Mouse (Mus musculus): ENCODE data around the gene Dppa3. TPM values are rescaled to one million over a fixed set of nuclear protein-coding genes. Genes with fewer than 3 reads are reported as not detected.

Gene Dppa3
- total and polyA plus RNA-seq, 3 experiments, result not detected

DNA sequence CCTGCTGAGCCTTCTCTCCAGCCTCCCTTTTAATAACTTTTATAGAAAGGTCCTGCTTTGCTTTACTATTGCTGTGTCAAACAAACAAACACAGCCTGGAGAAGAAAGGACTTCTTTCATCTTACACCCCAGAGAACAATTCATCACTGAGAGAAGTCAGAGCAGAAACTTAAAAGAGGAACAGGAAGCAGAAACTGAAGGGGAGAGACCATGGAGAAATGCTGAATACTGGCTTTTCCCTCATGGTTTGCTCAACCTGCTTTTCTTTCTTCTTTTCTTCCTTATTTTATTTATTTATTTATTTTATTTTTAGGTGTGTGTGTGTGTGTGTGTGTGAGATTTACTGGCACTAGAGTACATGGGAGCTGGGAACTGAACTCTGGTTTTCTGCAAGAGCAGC lies 21.9 kb upstream of the Dppa3 start:
- Histone ChIP-seq H3K79me2 (ENCODE audit: control insufficient read depth, insufficient read depth, low read length, poor library complexity) (peaks cover 24% of the 10 kb centered on the region), H3K9ac (ENCODE audit: control insufficient read depth, low read depth, low read length, poor library complexity, severe bottlenecking) (no peak overlapping the region), H3K36me3 (ENCODE audit: control insufficient read depth in 1 of 2, insufficient read depth in 2 of 2, low read length in 2 of 2) (peaks cover 0 to 21% of the 10 kb centered on the region in 2 experiments; a peak in 3 of 4 replicates), H3K27me3 (ENCODE audit: control insufficient read depth in 1 of 2, insufficient read depth in 2 of 2, low read length in 2 of 2) (no peaks in the 10 kb centered on the region), H3K4me1 (ENCODE audit: control insufficient read depth in 1 of 2, insufficient read depth in 2 of 2, low read length in 2 of 2) (peaks cover 5 to 19% of the 10 kb centered on the region in 2 experiments), H3K4me3 (ENCODE audit: control insufficient read depth in 1 of 2, insufficient read depth in 1 of 2, low read depth in 2 of 2, low read length in 2 of 2) (no peak overlapping the region), H3K27ac (ENCODE audit: control insufficient read depth, low read depth, low read length) (peak overlapping the region; percentile 57), H3K9me3 (replicated peaks; ENCODE audit: insufficient read depth, low read length) (no peaks in the 10 kb centered on the region)
- peak; percentile 72 for DNase-seq (ENCODE audit: low read depth, low spot score)
- peak in 1 of 2 experiments; percentile 32; a peak in 1 of 4 replicates for TF ChIP-seq POLR2A (IDR thresholded peaks at IDR 0.05; ENCODE audit: control insufficient read depth in 1 of 2, insufficient read depth in 1 of 2, low read depth in 1 of 2, low read length in 2 of 2, poor library complexity in 1 of 2)
- 0 out of 2 replicates have a peak, but pooled peaks have one; percentile 11 for TF ChIP-seq ETS1 (IDR thresholded peaks at IDR 0.05; ENCODE audit: low read depth, low read length)
- TF ChIP-seq MXI1 (IDR thresholded peaks at IDR 0.05; ENCODE audit: low read depth, low read length), result no peak
- peak; percentile 65; the same call in 1 of the 2 replicates for TF ChIP-seq ELF1 (IDR thresholded peaks at IDR 0.05; ENCODE audit: low read depth, low read length)
- TF ChIP-seq TBP (IDR thresholded peaks at IDR 0.05; ENCODE audit: low read depth, low read length), result 0 out of 2 replicates have a peak, but pooled peaks have one; percentile 38
- no peak for TF ChIP-seq ZNF384 (IDR thresholded peaks at IDR 0.05; ENCODE audit: low read depth, low read length)
- TF ChIP-seq MYC (IDR thresholded peaks at IDR 0.05; ENCODE audit: low read depth, low read length), result peak; percentile 38; the same call in 1 of the 2 replicates

DNA sequence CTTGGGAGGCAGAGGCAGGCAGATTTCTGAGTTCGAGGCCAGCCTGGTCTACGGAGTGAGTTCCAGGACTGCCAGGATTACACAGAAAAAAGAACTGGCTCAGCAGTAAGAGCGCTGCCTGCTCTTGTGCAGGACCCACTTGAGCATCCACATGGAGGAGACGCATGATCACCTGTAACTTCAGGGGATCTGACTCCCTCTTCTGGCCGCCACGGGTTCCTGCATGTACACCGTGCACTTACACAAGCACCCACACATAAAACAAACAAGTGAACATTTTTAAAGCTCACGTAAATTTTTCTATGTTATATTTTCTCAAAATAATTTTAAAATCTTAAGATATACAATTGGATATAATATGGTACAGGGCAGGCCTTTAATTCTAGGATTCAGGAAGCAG lies 20.7 kb upstream of the Dppa3 start:
- Histone ChIP-seq H3K9me3 (replicated peaks; ENCODE audit: insufficient read depth, low read length) (no peaks in the 10 kb centered on the region), H3K4me3 (ENCODE audit: control insufficient read depth in 1 of 2, insufficient read depth in 1 of 2, low read depth in 2 of 2, low read length in 2 of 2) (no peak overlapping the region), H3K79me2 (ENCODE audit: control insufficient read depth, insufficient read depth, low read length, poor library complexity) (peaks cover 24% of the 10 kb centered on the region), H3K27ac (ENCODE audit: control insufficient read depth, low read depth, low read length) (no peak overlapping the region), H3K9ac (ENCODE audit: control insufficient read depth, low read depth, low read length, poor library complexity, severe bottlenecking) (no peak overlapping the region), H3K36me3 (ENCODE audit: control insufficient read depth in 1 of 2, insufficient read depth in 2 of 2, low read length in 2 of 2) (peaks cover 0 to 21% of the 10 kb centered on the region in 2 experiments; a peak in 3 of 4 replicates), H3K27me3 (ENCODE audit: control insufficient read depth in 1 of 2, insufficient read depth in 2 of 2, low read length in 2 of 2) (no peaks in the 10 kb centered on the region), H3K4me1 (ENCODE audit: control insufficient read depth in 1 of 2, insufficient read depth in 2 of 2, low read length in 2 of 2) (peaks cover 9 to 22% of the 10 kb centered on the region in 2 experiments)
- TF ChIP-seq CTCF (IDR thresholded peaks at IDR 0.05 in 2 of 3, conservative IDR thresholded peaks at IDR 0.05 in 1 of 3; ENCODE audit: control insufficient read depth in 1 of 3, insufficient read depth in 1 of 3, low read depth in 2 of 3, low read length in 3 of 3, poor library complexity in 1 of 3, severe bottlenecking in 1 of 3), result peak; percentile 52 to 71 (median 56)
- no peak for TF ChIP-seq MYB (IDR thresholded peaks at IDR 0.05; ENCODE audit: low read depth, low read length)
- DNase-seq (ENCODE audit: low read depth, low spot score), result peak; percentile 71

- Histone ChIP-seq H3K4me1 (ENCODE audit: control insufficient read depth in 1 of 2, insufficient read depth in 2 of 2, low read length in 2 of 2) (peaks cover 7 to 22% of the 10 kb centered on the region in 2 experiments), H3K79me2 (ENCODE audit: control insufficient read depth, insufficient read depth, low read length, poor library complexity) (peaks cover 24% of the 10 kb centered on the region), H3K9ac (ENCODE audit: control insufficient read depth, low read depth, low read length, poor library complexity, severe bottlenecking) (no peak overlapping the region), H3K27ac (ENCODE audit: control insufficient read depth, low read depth, low read length) (no peak overlapping the region), H3K27me3 (ENCODE audit: control insufficient read depth in 1 of 2, insufficient read depth in 2 of 2, low read length in 2 of 2) (no peaks in the 10 kb centered on the region), H3K36me3 (ENCODE audit: control insufficient read depth in 1 of 2, insufficient read depth in 2 of 2, low read length in 2 of 2) (peaks cover 0 to 17% of the 10 kb centered on the region in 2 experiments; a peak in 3 of 4 replicates), H3K9me3 (replicated peaks; ENCODE audit: insufficient read depth, low read length) (no peaks in the 10 kb centered on the region), H3K4me3 (ENCODE audit: control insufficient read depth in 1 of 2, insufficient read depth in 1 of 2, low read depth in 2 of 2, low read length in 2 of 2) (no peak overlapping the region)
- no peak for DNase-seq (ENCODE audit: low read depth, low spot score)
- TF ChIP-seq MAZ (IDR thresholded peaks at IDR 0.05; ENCODE audit: low read depth, low read length) (no peak), NRF1 (IDR thresholded peaks at IDR 0.05; ENCODE audit: insufficient read depth, low read depth, low read length, poor library complexity, severe bottlenecking) (no peak), TBP (IDR thresholded peaks at IDR 0.05; ENCODE audit: low read depth, low read length) (no peak), USF1 (IDR thresholded peaks at IDR 0.05; ENCODE audit: low read depth, low read length) (no peak), CHD1 (IDR thresholded peaks at IDR 0.05; ENCODE audit: low read depth, low read length) (no peak), POLR2AphosphoS5 (IDR thresholded peaks at IDR 0.05; ENCODE audit: borderline replicate concordance, low read depth, low read length) (no peak), MAX (IDR thresholded peaks at IDR 0.05; ENCODE audit: low read length) (no peak), EP300 (IDR thresholded peaks at IDR 0.05; ENCODE audit: low read depth in 1 of 2, low read length in 2 of 2) (no peak)
Observed at GRCm38 (mm10) chr6:122606661-122607060, 19.5 kb upstream of the Dppa3 start.
